ENCODE assay signal across 8 mouse cellular contexts in genomic region chr9:62677641-62678549, GRCm38 (mm10). TPM values are rescaled to one million over a fixed set of nuclear protein-coding genes. Genes with fewer than 3 reads are reported as not detected.
DNase-seq lines count a peak whose midpoint lies in the region; ATAC-seq and TF ChIP-seq lines count a peak whose summit lies in the region.

Itga11 (plus strand) TSS chr9:62677826.

- no peaks in the 10 kb centered on the region for H3K36me3 ChIP-seq in forebrain, embryonic 14.5 days (ENCODE audit: control insufficient read depth, insufficient read depth, low read length)
- H3K36me3 ChIP-seq in hindbrain, embryonic 15.5 days, result no peaks in the 10 kb centered on the region
- H3K36me3 ChIP-seq in stomach, postnatal 0 days (ENCODE audit: control insufficient read depth, insufficient read depth, low read length), result no peaks in the 10 kb centered on the region

- WGBS in forebrain, embryonic 14.5 days, result under 1% methylated on average over 45 of the region's 45 CpGs
- under 1% methylated on average over 44 of the region's 45 CpGs for WGBS in hindbrain, embryonic 15.5 days
- WGBS in stomach, postnatal 0 days, result 3% methylated on average over 38 of the region's 45 CpGs

- ATAC-seq in forebrain, embryonic 14.5 days, result no peak
- no peak for ATAC-seq in hindbrain, embryonic 15.5 days (ENCODE audit: low FRiP score, low read depth)
- peak; percentile 22; the same call in 1 of the 2 replicates for ATAC-seq in stomach, postnatal 0 days (ENCODE audit: low FRiP score, low TSS enrichment)
- ATAC-seq in erythroblast, adult 5-6 weeks (replicated peaks; ENCODE audit: low FRiP score, poor library complexity, severe bottlenecking), result no peak

- H3K4me2 ChIP-seq in forebrain, embryonic 14.5 days (ENCODE audit: low read length), result peak within 1 kb of the TSS; percentile 57
- H3K4me2 ChIP-seq in hindbrain, embryonic 15.5 days, result peak within 1 kb of the TSS; percentile 60
- H3K4me2 ChIP-seq in stomach, postnatal 0 days (replicated peaks; ENCODE audit: low read depth), result peak within 1 kb of the TSS; percentile 69

- peaks cover 18% of the 10 kb centered on the region for H3K27me3 ChIP-seq in forebrain, embryonic 14.5 days (replicated peaks; ENCODE audit: control insufficient read depth, insufficient read depth, low read length)
- H3K27me3 ChIP-seq in hindbrain, embryonic 15.5 days, result peaks cover 35% of the 10 kb centered on the region
- no peaks in the 10 kb centered on the region; the same call in 1 of the 2 replicates for H3K27me3 ChIP-seq in stomach, postnatal 0 days (ENCODE audit: control insufficient read depth, insufficient read depth, low read length)

- no peak for TF ChIP-seq EP300 in stomach, postnatal 0 days (optimal IDR thresholded peaks at IDR 0.05)

- no peak within 1 kb of the TSS for H3K27ac ChIP-seq in forebrain, embryonic 14.5 days (ENCODE audit: low read depth, low read length)
- H3K27ac ChIP-seq in hindbrain, embryonic 15.5 days (replicated peaks), result no peak within 1 kb of the TSS
- no peak within 1 kb of the TSS for H3K27ac ChIP-seq in stomach, postnatal 0 days (replicated peaks)

- peak; percentile 34 for DNase-seq in gastrocnemius, adult 18-20 months (ENCODE audit: low spot score)
- DNase-seq in gastrocnemius, postnatal 25 days, result no peak
- peak; percentile 33 for DNase-seq in Muller cell, postnatal 12 days (ENCODE audit: inconsistent ontology term)
- peak; percentile 55 for DNase-seq in forebrain, embryonic 14.5 days (ENCODE audit: low spot score)
- DNase-seq in lung, postnatal 14 days, result peak; percentile 30
- peak; percentile 29 for DNase-seq in stomach, postnatal 0 days (ENCODE audit: low spot score)

- peaks cover 8% of the 10 kb centered on the region; the same call in 1 of the 2 replicates for H3K4me1 ChIP-seq in forebrain, embryonic 14.5 days (ENCODE audit: control insufficient read depth, insufficient read depth, low read length)
- peaks cover 17% of the 10 kb centered on the region for H3K4me1 ChIP-seq in hindbrain, embryonic 15.5 days (replicated peaks)
- H3K4me1 ChIP-seq in stomach, postnatal 0 days (replicated peaks; ENCODE audit: control insufficient read depth, insufficient read depth), result peaks cover 2% of the 10 kb centered on the region; the same call in 1 of the 2 replicates

- H3K4me3 ChIP-seq in forebrain, embryonic 14.5 days (ENCODE audit: low read depth, low read length), result peak within 1 kb of the TSS; percentile 16
- H3K4me3 ChIP-seq in hindbrain, embryonic 15.5 days, result peak within 1 kb of the TSS; percentile 30
- peak within 1 kb of the TSS; percentile 45 for H3K4me3 ChIP-seq in stomach, postnatal 0 days (ENCODE audit: low read depth, low read length)

- H3K9me3 ChIP-seq in forebrain, embryonic 14.5 days (replicated peaks; ENCODE audit: control insufficient read depth, low read length), result no peaks in the 10 kb centered on the region
- no peaks in the 10 kb centered on the region for H3K9me3 ChIP-seq in hindbrain, embryonic 15.5 days
- no peaks in the 10 kb centered on the region for H3K9me3 ChIP-seq in stomach, postnatal 0 days (ENCODE audit: control insufficient read depth, low read length)

- H3K9ac ChIP-seq in forebrain, embryonic 14.5 days (ENCODE audit: low read length), result peak within 1 kb of the TSS; percentile 49
- peak within 1 kb of the TSS; percentile 27 for H3K9ac ChIP-seq in hindbrain, embryonic 15.5 days
- peak within 1 kb of the TSS; percentile 55 for H3K9ac ChIP-seq in stomach, postnatal 0 days (ENCODE audit: low read length)

- no peak for TF ChIP-seq CTCF in stomach, postnatal 0 days (IDR thresholded peaks at IDR 0.05; ENCODE audit: low read depth)

RNA-seq across cellular contexts. Expression of gene Itga11, which starts in this region (rescaled TPM):
- 1 to 10 TPM; 3.1 to 3.7 TPM for total RNA-seq in gastrocnemius, adult 18-20 months (2021)
- 1 to 10 TPM; 3.3 to 4.8 TPM for total RNA-seq in gastrocnemius, postnatal 25 days (2021)
- polyA plus RNA-seq in forebrain, embryonic 14.5 days (2014; fragmentation: Nextera tagmentation; extraction: Ambion mirVana), result 0.85 and 1.2 TPM in 2 replicates
- polyA plus RNA-seq in hindbrain, embryonic 15.5 days (2015; fragmentation: Nextera tagmentation; extraction: Ambion mirVana), result 1.4 and 1.5 TPM in 2 replicates
- 0.29 and 0.30 TPM in 2 replicates for polyA plus RNA-seq in stomach, postnatal 0 days (2015; fragmentation: Nextera tagmentation; extraction: Ambion mirVana)
- not detected in 2 replicates for total RNA-seq in erythroblast, adult 5-6 weeks (2015; ENCODE audit: low replicate concordance)
- not detected in 2 replicates for total RNA-seq in erythroblast, adult 5-6 weeks (2017; ENCODE audit: low replicate concordance)

Comparison
In these comparisons a context has a peak if more than half of its experiments do, and no peak if none do; other contexts are left out.
1. RNA of gene Itga11 (total RNA-seq): 3.3 to 4.8 TPM in gastrocnemius, postnatal 25 days and 3.1 to 3.7 TPM in gastrocnemius, adult 18-20 months; not detected in erythroblast, adult 5-6 weeks; every median in the first group is over 4 times any median in the second.
2. Peak in DNase-seq, ATAC-seq, H3K4me3 ChIP-seq, H3K9ac ChIP-seq and H3K4me2 ChIP-seq in stomach, postnatal 0 days; RNA of the gene not detected or under 1 TPM.
3. Peak in every context shown above with its lines, with median percentiles within 50 percentile points of each other: H3K4me2 ChIP-seq, H3K4me3 ChIP-seq and H3K9ac ChIP-seq.